Mouse (Mus musculus) stomach, postnatal 0 days (tissue): Measurements from ENCODE around the gene Defb23.

Experiments used
- CTCF ChIP-seq: IDR thresholded peaks from 2 replicates; pipeline ENCODE4 v1.5.1; 2016; ENCODE audit warnings: antibody characterized with exemption, low read depth, mild to moderate bottlenecking, moderate library complexity
- EP300 ChIP-seq: optimal IDR thresholded peaks from 2 replicates; pipeline ENCODE3; 2016; ENCODE audit warnings: antibody characterized with exemption

- TF ChIP-seq CTCF, result peak; percentile 98
- TF ChIP-seq EP300, result no peak
Observed at GRCm38 (mm10) chr2:152436983-152437860, 27.2 kb downstream of the Defb23 start.
